Mouse (Mus musculus) spleen, embryonic (tissue): ENCODE measurements around the gene Zfp36l2.

Experiments used
- CTCF ChIA-PET: fragments of 350-600 bp; sonication (Branson Sonifier 250); formaldehyde crosslinking; loops from one replicate; lab custom pipeline; 2022; lab: Charles Lee

Gene Zfp36l2

GRCm38 (mm10) chr17:84179973-84180365 is 7.8 kb downstream of the Zfp36l2 start:
- CTCF ChIA-PET: interaction anchor here (0.5 to 1.4 kb wide), 3 partner anchors 25 to 66 kb away, joined by 3 to 6 read pairs (median 4); no protein-coding TSS in a partner anchor

GRCm38 (mm10) chr17:84179026-84179972 is 8.4 kb downstream of the Zfp36l2 start:
- CTCF ChIA-PET: interaction anchor here (0.5 to 1.8 kb wide), 3 partner anchors 25 to 66 kb away, joined by 3 to 5 read pairs (median 4); no protein-coding TSS in a partner anchor

- CTCF ChIA-PET: interaction anchor here (1.1 to 1.3 kb wide), 2 partner anchors 57 to 63 kb away, joined by 3 to 4 read pairs; no protein-coding TSS in a partner anchor
Measured at GRCm38 (mm10) chr17:84177481-84177880, 10.3 kb downstream of the Zfp36l2 start.

- CTCF ChIA-PET: interaction anchor here (0.7 to 1.3 kb wide), 3 partner anchors 56 to 62 kb away, joined by 3 to 4 read pairs (median 3); no protein-coding TSS in a partner anchor
Measured at GRCm38 (mm10) chr17:84176446-84176845, 11.3 kb downstream of the Zfp36l2 start.

GRCm38 (mm10) chr17:84175196-84175595 is 12.6 kb downstream of the Zfp36l2 start:
- CTCF ChIA-PET: interaction anchor here (0.6 kb wide), 1 partner anchor 8 kb away, joined by 19 read pairs; no protein-coding TSS in a partner anchor

GRCm38 (mm10) chr17:84167377-84167776 is 20.4 kb downstream of the Zfp36l2 start:
- CTCF ChIA-PET: interaction anchor here (0.7 kb wide), 1 partner anchor 22 kb away, joined by 3 read pairs; no protein-coding TSS in a partner anchor

- CTCF ChIA-PET: interaction anchor here (0.7 kb wide), 1 partner anchor 261 kb away, joined by 3 read pairs; no protein-coding TSS in a partner anchor
Measured at GRCm38 (mm10) chr17:84166135-84166860, 21.4 kb downstream of the Zfp36l2 start.

GRCm38 (mm10) chr17:84165735-84166134 is 22.0 kb downstream of the Zfp36l2 start:
- CTCF ChIA-PET: interaction anchor here (0.7 to 1.1 kb wide), 2 partner anchors 18 to 261 kb away, joined by 3 to 6 read pairs; no protein-coding TSS in a partner anchor

GRCm38 (mm10) chr17:84164146-84164545 is 23.6 kb downstream of the Zfp36l2 start:
- CTCF ChIA-PET: interaction anchor here (0.6 kb wide), 1 partner anchor 37 kb away, joined by 5 read pairs; no protein-coding TSS in a partner anchor

GRCm38 (mm10) chr17:84163066-84163785 is 24.5 kb downstream of the Zfp36l2 start:
- CTCF ChIA-PET: interaction anchor here (0.5 to 1.3 kb wide), 2 partner anchors 12 to 17 kb away, joined by 4 read pairs; no protein-coding TSS in a partner anchor

- CTCF ChIA-PET: interaction anchor here (1.3 kb wide), 1 partner anchor 16 kb away, joined by 4 read pairs; no protein-coding TSS in a partner anchor
Measured at GRCm38 (mm10) chr17:84162211-84162760, 25.5 kb downstream of the Zfp36l2 start.

GRCm38 (mm10) chr17:84161231-84161854 is 26.4 kb downstream of the Zfp36l2 start:
- CTCF ChIA-PET: no interaction called here

- CTCF ChIA-PET: interaction anchor here (0.7 kb wide), 1 partner anchor 41 kb away, joined by 3 read pairs; no protein-coding TSS in a partner anchor
Measured at GRCm38 (mm10) chr17:84158891-84159290, 28.9 kb downstream of the Zfp36l2 start.

GRCm38 (mm10) chr17:84158461-84158795 is 29.3 kb downstream of the Zfp36l2 start:
- CTCF ChIA-PET: no interaction called here

GRCm38 (mm10) chr17:84157743-84158460 is 29.8 kb downstream of the Zfp36l2 start:
- CTCF ChIA-PET: no interaction called here

GRCm38 (mm10) chr17:84156748-84157742 is 30.7 kb downstream of the Zfp36l2 start:
- CTCF ChIA-PET: no interaction called here

GRCm38 (mm10) chr17:84156227-84156573 is 31.5 kb downstream of the Zfp36l2 start:
- CTCF ChIA-PET: no interaction called here
